Mouse (Mus musculus) heart, postnatal 10 days (tissue): Measurements from ENCODE around the gene Sfrp4. TPM values are rescaled to one million over a fixed set of nuclear protein-coding genes. Genes with fewer than 3 reads are reported as not detected.
"Not testable (repeated sequence)": the region's sequence is repeated elsewhere in the genome, so short reads cannot be mapped to it uniquely, and the experiment has no call there.

Source experiments
- DNase-seq, 2 experiments: peaks; one replicate each; pipeline ENCODE4 v3.0.0; 2021
- intact Hi-C: fragments of 180-260 bp; cut with DNase I; formaldehyde crosslinking; loops from one replicate; pipeline ENCODE4 v1.15.1; 2025
- total RNA-seq, 2 experiments: library from RNA; stranded (reverse); gene quantifications; 2 replicates each; pipeline ENCODE4 v1.2.3; 2021

Sfrp4 gene
- under 1 TPM; 0.17 to 0.57 TPM for total RNA-seq

DNA sequence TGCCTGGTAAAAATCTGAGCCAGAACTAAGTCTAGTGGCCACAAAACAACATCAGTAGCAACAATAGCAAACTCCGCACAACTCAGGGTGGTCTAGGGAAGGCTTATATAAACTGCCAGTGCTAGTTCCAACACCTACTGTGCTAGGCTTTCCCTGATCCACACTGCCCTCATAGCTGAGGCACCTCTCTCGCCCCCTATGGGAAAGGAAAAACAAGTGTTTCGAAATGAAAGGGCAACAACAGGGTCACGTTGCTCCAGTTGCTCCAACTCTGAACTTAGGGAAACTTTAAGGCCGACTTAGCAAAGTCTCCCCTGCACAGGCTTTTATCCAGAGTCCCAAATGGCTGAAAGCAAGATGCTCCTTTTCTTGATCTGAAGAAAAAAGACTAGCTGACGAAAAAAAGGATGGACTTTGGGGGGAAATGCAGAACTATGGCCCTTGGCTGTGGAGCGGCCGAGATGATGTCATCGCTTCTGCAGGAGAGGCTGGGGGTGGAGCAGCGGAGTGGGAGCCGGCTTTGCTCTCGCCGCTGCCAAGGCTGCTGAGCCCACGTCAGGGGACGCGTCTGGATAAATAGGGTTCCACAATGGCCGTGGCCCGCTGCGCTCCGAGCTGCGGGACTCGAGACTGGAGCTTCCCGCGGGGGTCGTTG, at the start of gene Sfrp4:
Gene Sfrp4 (plus strand): TSS at position 532 of the 655 bp plus-strand sequence.
- peak; percentile 48 to 50 for DNase-seq
- intact Hi-C loops = no loop called here

DNA sequence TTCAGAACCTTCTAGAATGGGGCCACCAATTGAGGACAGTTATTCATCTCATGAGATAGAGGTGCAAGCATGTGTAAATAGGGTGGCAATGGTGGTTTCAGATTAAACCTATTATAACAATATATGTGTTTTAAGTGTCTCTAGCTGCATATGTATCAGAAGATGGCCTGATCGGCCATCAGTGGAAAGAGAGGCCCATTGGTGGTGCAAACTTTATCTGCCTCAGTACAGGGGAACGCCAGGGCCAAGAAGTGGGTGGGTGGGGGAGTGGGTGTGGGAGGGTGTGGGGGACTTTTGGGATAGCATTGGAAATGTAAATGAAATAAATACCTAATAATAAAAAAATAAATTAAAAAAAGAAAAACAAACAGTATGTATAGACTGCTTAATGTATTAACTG, 48.2 kb upstream of the Sfrp4 start:
- intact Hi-C loops, DNase-seq: not testable (repeated sequence)

DNA sequence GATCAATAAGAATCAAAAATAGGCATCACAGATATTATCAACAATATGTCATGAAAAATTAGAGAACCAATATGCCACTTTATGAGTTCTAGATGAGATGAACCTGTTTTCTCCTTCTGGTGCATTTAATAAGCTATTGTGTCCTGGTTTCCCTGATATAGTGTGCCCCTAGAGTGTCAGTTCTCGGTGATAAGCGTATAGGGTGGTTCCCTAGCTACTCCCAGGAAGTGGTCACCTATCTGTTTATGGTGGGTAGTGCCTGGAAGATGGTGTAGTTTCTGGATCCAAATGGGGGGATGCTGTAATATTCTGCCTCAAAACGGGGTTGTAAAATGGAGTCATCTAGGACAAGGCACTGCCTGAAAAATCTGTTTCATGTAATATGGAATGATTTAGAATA, 47.0 kb upstream of the Sfrp4 start:
- intact Hi-C loops = no loop called here
- no peak for DNase-seq

DNA sequence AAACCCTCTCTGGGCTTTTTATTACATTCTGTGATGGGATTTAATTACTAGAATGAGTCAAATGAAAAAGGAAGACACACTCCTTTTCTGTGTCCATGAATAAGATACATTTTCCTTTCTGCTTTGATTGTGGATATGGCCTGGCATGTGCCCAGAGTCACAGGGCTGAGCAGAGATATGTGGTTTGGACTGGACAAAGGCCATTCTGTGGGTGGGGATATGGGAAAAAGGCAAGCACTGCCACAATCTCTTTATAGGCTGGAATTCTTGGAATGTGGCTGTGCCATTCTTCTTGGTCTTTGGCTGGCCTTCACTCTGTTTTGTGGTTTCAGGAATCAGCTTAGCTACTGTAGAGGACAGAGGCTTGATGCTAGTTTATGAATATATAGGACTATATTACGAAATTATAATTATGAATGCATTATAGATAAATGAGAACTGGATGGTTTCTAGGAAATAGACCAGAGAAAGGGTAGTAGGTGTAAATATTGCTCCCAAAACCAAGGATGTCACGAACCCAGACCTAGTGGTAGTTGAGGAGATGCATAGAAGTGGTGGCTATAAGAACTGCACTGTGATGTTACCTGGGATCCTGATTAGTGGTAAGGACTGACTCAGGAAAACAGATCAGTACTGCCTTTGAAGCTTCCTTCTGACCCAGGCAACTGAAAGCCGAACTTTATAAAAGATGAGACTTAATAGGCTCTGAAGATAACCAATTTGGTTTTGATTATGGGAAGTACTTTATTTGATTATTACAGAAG, 31.7 kb upstream of the Sfrp4 start:
- intact Hi-C loops = no loop called here
- DNase-seq = peak; percentile 10 to 11

DNA sequence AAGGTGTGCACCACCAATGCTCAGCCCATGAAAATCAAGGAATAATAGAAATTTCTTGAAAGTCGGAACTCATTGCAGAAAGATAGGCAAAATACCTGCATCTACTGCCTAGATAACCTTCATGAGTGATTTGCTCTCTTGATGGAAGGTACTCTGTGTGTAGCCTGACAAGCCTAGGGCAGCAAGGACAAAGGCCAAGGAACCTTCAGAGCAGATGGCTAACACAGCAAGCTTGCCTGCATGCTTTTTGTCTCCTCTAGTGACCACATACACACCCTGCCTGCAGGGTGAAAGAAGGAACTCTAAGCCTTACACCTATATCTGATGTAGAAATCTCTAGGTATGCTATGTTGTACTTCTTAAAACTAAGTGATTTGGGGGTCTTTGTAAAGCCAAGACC, 27.8 kb upstream of the Sfrp4 start:
- intact Hi-C loops = no loop called here
- DNase-seq = no peak

DNA sequence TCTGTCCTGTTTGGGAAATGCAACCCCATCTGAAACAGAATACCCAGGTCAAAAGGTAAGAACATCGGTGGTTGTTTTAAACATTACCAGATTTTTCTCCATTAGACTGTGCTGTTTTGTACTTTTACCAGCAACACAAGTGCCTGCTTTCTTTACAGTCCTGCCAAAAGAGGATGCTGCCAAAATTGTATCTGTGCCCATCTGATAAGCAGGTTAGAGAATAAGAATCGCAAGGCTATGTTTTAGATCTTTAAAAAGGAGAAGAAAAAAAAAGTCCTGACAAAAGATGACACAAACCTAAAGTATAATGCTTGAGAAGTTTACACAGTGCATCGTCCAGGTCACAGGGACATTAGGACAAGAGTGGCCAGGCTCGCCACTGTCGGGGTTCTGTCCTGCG, 23.7 kb upstream of the Sfrp4 start:
- intact Hi-C loops = no loop called here
- no peak for DNase-seq

DNA sequence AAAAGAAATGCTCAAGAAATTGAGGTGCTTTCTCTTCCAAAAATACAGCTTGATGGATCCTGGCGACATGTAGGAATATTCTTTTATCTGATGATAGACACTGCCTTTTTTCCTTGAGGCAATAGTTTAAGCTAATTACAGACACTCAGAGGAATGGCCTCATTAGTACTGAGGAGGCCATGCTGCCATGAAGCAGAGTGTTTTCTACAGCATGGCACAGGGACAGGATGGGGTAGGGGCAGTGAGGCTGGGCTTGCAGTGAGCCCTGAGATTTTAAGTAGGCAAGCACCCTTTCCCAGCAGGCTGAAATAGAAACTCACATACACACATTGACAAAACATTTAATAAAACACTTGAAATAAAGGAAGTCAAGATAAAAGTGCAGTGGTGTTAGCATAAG, 20.4 kb upstream of the Sfrp4 start:
- intact Hi-C loops = no loop called here
- no peak for DNase-seq

DNA sequence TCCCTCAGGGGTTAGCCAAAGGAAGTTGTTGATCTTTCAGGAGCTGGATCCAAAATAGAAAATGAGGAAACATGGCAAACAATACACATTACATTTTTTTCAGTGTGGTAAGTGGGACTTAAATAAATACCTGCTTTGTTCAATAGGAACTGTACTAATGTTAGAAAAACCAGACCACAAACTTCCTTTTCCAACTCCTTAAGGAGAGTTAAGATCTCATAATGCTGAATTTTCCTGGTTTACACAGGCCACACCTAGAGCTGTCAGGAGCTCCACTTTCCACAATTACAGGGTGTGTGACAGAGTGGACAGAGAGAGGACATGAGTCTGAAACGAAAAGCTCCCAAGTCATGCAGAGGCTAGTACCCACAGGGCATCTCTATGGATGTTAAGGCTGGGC, 19.2 kb upstream of the Sfrp4 start:
- intact Hi-C loops = no loop called here
- DNase-seq = no peak

DNA sequence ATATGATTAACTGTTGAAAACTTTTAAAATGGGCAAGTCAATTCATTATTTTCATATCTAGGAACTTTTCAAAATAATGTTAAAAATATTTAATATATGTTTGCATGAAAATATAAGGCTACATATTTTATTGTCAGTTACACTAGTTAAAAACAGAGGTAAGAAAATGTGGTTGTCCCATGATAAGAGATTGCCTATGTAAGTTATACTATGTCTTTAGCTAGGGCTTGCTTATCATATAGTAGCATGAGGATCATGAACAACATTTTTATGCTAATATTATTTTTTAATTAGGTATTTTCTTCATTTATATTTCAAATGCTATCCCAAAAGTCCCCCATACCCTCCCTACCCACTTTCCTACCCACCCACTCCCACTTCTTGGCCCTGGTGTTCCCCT, 18.0 kb upstream of the Sfrp4 start:
- no peak for DNase-seq
- intact Hi-C loops = no loop called here

DNA sequence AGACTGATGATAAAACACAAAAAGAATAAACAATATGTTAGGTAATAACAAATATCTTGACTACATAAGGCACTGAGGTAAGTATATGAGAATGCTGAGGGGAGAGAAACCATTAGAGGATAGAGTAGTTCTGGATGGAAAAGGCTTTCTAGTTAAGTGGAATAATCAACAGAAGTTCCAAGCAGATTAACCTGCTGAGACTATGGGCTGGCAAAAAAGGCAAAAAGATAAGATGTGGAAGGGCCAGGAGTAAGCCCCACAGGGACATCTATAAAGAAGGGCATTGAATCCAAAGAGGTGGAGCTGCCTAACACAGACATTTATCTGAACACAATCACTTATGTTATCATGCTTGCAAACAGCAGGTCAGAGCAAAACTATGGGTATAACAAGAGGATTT, 14.8 kb upstream of the Sfrp4 start:
- no peak for DNase-seq
- intact Hi-C loops = no loop called here

DNA sequence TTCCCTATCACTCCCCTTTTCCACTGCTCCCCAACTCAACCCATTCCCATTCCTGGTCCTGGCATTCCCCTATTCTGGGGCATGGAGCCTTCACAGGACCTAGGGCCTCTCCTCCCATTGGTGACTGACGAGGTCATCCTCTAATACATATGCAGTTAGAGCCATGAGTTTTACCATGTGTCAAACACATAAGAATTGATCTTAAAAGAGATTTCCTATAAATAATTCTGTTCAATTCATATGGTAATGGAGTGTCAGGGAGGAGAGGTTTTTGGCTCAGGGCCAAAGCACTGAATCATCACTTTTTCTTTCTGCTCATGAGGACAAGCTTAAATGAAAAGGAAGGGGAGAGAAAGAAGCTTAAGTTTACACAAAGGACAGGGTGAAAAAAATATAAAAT, 10.6 kb upstream of the Sfrp4 start:
- intact Hi-C loops = no loop called here
- no peak for DNase-seq

DNA sequence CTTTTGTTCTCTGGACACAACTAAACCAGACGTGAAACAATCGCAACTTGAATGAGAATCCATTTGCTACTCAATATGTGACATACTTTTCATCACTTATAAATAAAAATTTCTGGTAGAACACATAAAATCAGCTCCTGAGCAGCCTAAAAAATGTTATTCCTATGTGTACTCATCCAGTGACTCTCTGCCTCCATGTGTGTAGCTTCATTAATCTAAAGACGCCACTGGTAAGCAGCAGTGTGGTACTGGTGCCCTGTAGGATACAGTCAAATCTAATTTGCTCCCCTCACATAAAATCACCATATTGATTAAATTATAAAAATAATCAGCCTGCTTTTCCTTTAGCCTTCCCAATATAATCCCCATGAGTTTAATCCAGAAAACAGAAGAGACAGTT, 9.9 kb upstream of the Sfrp4 start:
- DNase-seq = no peak
- intact Hi-C loops = no loop called here

DNA sequence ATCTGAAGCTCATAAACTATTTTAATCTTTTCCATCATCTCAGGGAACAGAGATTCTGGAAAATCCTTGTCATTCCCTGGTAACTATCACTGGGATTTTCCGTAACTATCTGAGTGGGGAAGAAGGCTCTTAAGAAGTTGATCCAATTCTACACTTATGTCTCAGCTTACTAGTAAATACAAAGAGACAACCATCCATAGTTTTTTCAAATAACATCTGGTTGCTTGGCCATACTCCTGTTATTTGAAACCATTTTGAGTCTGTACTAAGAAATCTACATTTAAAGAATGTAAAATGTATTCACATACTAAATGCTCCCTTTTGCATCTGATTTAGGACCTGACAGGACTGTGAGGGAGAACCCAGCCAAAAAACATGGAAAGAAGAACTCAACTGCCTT, 9.5 kb upstream of the Sfrp4 start:
- intact Hi-C loops = no loop called here
- DNase-seq = no peak

DNA sequence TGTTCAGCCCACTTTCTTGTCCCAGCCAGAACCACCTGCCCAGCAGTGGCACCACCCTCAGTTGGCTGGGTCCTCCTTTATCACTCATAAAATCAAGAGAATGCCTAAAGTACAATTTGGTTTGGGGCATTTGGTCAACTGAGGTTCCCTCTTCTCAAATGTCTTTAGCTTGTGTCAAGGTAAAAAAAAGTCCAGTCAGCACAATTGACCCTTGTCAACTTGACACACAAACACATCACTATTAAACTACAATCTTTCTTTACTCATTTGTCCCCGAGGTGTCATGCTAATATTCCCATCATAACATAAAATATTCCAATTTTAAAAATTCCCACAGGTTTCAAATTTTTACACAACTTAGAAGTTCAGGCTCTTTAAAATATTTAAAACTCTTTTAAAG, 8.6 kb upstream of the Sfrp4 start:
- intact Hi-C loops = no loop called here
- DNase-seq = no peak

DNA sequence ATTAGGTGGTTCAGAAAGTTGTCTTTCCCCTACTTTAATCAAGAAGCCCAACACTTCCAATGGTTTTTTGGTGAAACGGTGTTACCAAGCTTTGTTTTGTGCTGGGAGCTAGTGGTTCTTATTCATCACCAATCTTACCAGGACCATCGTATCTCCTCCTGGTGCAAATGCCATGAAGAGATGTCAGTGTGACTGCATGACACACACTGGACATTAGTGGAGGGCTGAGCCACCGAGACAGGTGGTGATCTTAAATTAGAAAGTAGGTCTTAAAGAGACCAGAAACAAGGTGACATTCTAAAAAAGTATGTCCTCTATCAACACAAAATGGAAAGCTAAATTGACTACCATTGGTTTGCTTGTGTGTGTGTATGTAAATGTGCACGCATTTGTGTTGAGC, 4.8 kb upstream of the Sfrp4 start:
- intact Hi-C loops = no loop called here
- no peak for DNase-seq

DNA sequence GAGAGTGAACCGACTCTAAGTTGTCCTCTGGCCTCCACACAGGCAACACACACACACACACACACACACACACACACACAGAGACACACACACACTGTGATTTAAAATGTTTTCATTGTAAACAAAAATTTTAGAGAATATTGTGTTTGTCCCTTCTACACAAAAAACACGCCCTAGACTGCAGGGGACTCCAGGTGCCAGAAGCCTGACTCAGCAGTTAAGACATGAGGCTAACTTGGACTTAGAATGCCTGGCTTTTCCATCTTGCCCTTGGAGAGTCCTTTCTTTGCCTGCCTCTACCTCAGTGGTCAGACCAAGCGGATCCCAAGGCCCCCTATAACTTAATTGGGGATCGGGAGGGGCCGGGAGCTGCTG, 4.1 kb upstream of the Sfrp4 start:
- peak in 1 of 2 experiments; percentile 19 for DNase-seq
- intact Hi-C loops = no loop called here

DNA sequence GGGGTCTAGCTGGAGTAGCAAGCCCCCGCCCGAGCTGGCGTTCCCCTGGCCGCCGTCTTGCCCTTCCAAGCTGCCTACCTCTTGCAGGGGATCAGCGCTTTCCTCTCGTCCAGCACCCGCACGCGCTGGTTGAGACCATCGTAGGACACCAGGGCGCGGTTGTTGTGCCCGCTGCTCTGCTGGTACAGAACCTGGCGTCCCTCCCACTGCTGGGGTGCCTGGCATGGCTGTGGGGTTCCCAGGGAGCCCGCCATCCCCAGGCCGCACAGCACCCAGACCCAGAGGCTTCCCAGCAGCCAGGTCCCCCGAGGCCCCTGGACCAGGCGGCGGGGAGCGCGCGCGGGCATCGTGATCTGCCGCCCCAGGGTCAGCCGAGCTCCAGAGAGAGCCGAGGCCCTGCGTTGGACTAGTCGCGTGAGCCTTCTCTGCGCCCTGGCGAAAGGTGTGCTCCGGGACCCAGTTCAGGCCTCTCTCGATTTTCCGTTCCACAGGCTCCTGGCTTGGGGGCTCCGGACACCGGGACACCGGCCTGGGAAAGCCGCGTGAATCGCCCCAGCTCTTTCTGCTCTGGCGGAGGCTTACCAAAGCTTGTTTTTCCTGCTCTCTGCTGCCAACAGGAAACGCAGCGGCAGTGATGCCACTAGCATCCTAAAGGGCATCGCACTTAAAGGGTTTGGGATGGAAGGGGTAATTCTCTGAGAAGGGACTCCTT, 3.5 kb upstream of the Sfrp4 start, which contains the start of gene Epdr1:
Gene Epdr1 (minus strand): TSS at position 712 of the 712 bp plus-strand sequence.
- intact Hi-C loops = no loop called here
- peak; percentile 70 to 75 for DNase-seq

DNA sequence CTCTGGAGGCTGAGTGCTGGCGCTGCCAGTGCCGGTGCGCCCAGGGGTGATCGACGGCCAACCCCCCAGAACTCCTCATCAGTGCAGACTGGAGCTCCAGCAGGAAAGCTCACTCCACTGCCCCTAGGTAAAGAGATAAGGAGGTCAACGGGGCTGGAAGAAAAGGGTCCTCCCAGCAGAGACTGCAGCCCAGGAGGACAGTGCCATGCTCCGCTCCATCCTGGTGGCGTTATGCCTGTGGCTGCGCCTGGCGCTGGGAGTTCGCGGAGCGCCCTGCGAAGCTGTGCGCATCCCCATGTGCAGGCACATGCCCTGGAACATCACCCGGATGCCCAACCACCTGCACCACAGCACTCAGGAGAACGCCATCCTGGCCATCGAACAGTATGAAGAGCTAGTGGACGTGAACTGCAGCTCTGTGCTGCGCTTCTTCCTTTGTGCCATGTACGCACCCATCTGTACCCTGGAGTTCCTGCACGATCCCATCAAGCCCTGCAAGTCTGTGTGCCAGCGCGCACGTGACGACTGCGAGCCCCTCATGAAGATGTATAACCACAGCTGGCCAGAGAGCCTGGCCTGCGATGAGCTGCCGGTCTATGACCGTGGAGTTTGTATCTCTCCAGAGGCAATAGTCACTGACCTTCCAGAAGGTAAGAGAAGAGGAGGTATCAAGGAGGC, 463 bp downstream of the Sfrp4 start:
- intact Hi-C loops = no loop called here
- peak in 1 of 2 experiments; percentile 11 for DNase-seq

DNA sequence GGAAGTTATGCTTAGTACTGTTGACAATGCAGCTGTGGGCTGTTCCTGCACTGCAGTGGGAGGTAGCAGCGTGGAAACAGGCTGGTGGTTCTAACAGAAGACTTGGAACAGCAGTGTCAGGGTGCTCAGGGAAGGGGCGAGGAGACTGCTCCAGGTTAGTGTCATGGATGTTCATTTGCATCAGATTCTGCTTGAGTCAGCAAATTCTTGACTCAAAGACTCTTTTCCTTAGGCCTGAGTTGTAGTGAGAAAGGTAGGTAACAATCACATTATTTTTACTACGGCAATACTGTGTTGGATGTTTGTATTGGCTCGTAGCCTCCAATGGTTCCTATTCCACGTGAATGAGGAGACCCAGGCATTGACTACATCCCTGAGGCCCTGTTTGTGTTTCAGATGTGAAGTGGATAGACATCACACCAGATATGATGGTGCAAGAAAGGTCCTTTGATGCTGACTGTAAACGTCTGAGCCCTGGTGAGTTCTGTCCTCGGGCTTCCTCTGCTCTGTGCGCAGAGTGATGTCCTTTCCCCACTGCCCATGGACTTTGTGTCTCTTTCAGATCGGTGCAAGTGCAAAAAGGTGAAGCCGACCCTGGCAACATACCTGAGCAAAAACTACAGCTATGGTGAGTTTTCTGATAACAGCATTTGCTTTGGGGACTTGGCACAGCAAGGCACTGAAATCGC, 1.9 kb downstream of the Sfrp4 start:
- intact Hi-C loops = no loop called here
- no peak for DNase-seq

DNA sequence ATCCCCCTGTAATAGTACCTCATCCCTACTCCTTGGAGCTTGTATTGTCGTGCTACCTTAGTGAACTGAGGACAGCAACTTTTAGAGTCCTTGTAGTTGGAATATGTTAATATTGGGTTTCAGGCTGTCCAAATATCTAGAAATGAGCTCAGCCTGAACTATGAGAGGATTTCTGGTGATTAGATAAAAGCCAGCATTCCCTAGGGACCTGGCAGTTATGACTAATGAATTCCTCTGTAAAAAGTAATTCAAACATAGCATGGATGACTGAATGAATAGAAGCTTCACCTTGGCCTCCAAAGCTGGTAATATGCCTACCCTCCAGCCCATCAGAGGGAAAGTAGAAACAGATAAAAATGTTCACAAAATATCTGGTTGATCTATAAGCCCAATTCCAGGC, 3.6 kb downstream of the Sfrp4 start:
- intact Hi-C loops = no loop called here
- DNase-seq = no peak
